Mouse (Mus musculus) brown adipose tissue, adult 24 weeks (tissue): ENCODE data around the gene Ccdc88c. TPM values are rescaled to one million over a fixed set of nuclear protein-coding genes. Genes with fewer than 3 reads are reported as not detected.

ENCODE experiments used
- H3K27ac ChIP-seq: fragments of 200-500 bp; replicated peaks from 2 replicates; pipeline ENCODE4 v1.5.1; 2012; ENCODE audit warnings: low read depth, mild to moderate bottlenecking, low read length
- H3K4me1 ChIP-seq: fragments of 200-500 bp; 2 replicates; pipeline ENCODE4 v1.6.1; 2012; ENCODE audit warnings: low read length, mixed read lengths; ENCODE audit not compliant: control insufficient read depth, insufficient read depth, insufficient read length
- H3K4me3 ChIP-seq: fragments of 200-500 bp; 2 replicates; pipeline ENCODE4 v1.5.1; 2012; ENCODE audit warnings: low read depth, mild to moderate bottlenecking, low read length, moderate library complexity; ENCODE audit not compliant: insufficient read depth
- polyA plus RNA-seq: library from polyadenylated mRNA; stranded (reverse); fragments of >200 nt; gene quantifications from 2 replicates; pipeline ENCODE4 v1.2.4, GENCODE M21; 2012; ENCODE audit not compliant: missing spikeins, insufficient read depth, insufficient read length

Gene Ccdc88c
- polyA plus RNA-seq, 1 experiment: 4.0 TPM

DNA sequence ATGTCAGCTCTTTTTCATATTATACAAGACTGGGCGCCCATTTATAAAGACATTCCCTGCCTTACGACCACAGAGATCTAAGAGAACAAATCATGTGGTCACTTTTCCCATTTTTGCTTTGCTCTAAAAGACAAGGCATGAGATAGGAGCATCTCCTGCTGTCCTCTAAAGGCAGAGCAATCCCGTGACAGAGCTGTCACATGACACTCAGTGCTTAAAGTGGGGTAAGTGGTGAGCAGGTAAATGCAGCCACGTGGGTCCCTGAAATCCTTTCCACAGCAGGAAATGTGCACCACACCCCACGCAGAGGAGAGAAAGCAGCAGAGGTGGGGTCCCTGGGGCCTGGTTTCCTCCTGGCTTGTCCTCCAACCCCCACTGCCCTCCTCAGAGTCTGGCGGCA, 80.8 kb downstream of the Ccdc88c start:
- Histone ChIP-seq H3K4me1 (peaks cover 29% of the 10 kb centered on the region), H3K4me3 (no peak overlapping the region), H3K27ac (peak overlapping the region; percentile 90)

- H3K4me3 ChIP-seq: no peak overlapping the region
- H3K27ac ChIP-seq: no peak overlapping the region
- H3K4me1 ChIP-seq: peaks cover 27% of the 10 kb centered on the region
Observed at GRCm38 (mm10) chr12:100945948-100946347, 82.9 kb downstream of the Ccdc88c start.

DNA sequence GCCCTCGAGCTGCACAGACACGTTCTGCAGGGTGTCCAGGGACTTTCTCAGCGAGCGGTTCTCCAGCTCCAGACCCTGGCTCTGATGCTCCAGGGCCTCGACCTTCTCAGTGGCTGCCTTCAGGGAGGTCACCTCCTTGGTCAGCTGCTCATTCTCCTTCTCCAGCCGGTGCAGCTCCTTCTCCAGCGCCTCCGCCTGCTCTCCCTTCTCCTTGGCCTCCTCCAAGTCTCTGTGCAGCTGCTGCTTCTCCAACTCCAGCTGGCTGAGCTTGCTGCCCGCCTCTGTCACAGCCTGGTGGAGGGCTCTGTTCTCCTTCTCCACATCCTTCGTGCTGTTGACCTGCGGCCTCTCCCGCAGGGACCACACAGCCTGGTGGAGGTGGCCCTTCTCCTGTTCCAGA, 83.4 kb downstream of the Ccdc88c start:
- Histone ChIP-seq H3K27ac (no peak overlapping the region), H3K4me1 (peaks cover 26% of the 10 kb centered on the region), H3K4me3 (no peak overlapping the region)

- H3K4me1 ChIP-seq: peaks cover 25% of the 10 kb centered on the region
Observed at GRCm38 (mm10) chr12:100944921-100945336, 83.9 kb downstream of the Ccdc88c start.

GRCm38 (mm10) chr12:100943146-100943545, 85.7 kb downstream of the Ccdc88c start:
- Histone ChIP-seq H3K27ac (no peak overlapping the region), H3K4me3 (no peak overlapping the region), H3K4me1 (peaks cover 29% of the 10 kb centered on the region)

More at GRCm38 (mm10) chr12:100944921-100945336, 83.9 kb downstream of the Ccdc88c start:
- Histone ChIP-seq H3K4me3 (no peak overlapping the region), H3K27ac (no peak overlapping the region)

GRCm38 (mm10) chr12:100941361-100941760, 87.5 kb downstream of the Ccdc88c start:
- no peak overlapping the region for H3K4me3 ChIP-seq
- H3K27ac ChIP-seq: no peak overlapping the region; the same call in 1 of the 2 replicates
- H3K4me1 ChIP-seq: peaks cover 15% of the 10 kb centered on the region

DNA sequence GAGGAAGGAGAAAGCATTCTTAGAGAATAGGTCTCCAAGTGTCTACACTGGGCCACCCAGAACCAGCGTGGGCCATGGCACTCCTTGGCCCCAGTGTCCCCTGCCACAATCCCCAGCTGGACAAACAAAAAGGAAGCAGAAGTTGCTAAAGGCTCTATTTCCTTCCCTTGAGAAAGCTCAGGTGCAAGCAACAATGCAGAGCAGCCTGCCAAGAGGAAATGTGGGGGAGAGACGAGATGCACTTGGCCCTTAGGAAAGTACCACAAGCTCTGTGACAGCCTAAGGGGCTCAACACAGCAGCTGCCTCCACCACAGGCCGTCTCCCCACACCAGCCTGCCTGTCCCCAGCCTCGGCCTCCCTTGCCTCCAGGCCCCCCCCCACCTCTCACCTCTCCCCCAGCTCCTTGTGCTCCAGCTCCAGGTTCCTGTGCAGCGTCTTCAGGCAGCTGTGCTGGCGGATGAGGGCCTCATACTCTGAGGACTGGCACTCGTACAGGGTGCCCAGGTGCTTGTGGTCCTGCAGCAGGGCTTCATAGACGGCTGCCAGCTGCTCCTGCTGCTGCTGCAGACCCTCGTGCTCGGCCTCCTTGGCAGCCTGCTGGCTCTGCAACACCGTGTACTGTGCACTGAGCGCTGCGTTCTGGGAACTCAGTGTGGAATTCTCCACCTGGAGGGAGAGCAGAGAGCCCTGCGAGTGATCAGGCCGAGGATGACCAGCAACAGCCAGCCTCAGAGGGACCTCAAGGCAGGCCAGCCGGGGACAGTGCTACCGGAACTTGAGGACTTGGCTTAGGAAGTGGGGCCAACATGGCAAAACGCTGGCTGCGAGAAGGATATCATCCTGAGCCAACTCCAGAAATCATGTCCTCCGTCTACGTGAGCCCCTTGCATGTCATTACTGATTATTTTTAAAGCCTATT, 91.2 kb downstream of the Ccdc88c start:
- peak overlapping the region; percentile 6; the same call in 1 of the 2 replicates for H3K4me3 ChIP-seq

GRCm38 (mm10) chr12:100936737-100937136, 92.1 kb downstream of the Ccdc88c start:
- no peak overlapping the region for H3K4me3 ChIP-seq
- H3K27ac ChIP-seq: peak overlapping the region; percentile 69
- peaks cover 13% of the 10 kb centered on the region for H3K4me1 ChIP-seq

More for the DNA sequence above, 91.2 kb downstream of the Ccdc88c start:
- Histone ChIP-seq H3K27ac (peak overlapping the region; percentile 79), H3K4me1 (peaks cover 15% of the 10 kb centered on the region)

- Histone ChIP-seq H3K4me3 (no peak overlapping the region), H3K27ac (no peak overlapping the region; the same call in 1 of the 2 replicates), H3K4me1 (peaks cover 13% of the 10 kb centered on the region)
Observed at GRCm38 (mm10) chr12:100936116-100936515, 92.7 kb downstream of the Ccdc88c start.

- Histone ChIP-seq H3K4me1 (peaks cover 10% of the 10 kb centered on the region), H3K4me3 (no peak overlapping the region), H3K27ac (no peak overlapping the region)
Observed at GRCm38 (mm10) chr12:100934796-100935195, 94.1 kb downstream of the Ccdc88c start.

DNA sequence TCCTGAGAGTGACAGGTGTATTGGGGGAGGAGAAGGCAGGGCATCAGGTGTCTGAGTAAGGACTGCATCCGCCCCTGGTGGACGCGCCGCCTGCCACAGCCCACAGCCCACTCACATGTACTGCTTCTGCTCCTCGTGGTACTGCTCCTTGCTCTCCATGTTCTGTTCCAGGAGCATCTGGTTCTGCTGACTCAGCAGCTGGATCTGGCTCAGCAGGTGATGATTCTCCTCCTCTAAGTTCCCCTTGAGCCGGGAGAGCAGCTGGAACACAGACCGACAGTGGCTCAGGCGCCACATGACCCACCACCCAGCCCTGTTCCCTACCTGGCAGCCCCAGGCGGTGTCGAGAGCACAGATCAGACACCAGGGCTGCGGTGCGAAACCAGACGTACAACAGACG, 97.2 kb downstream of the Ccdc88c start:
- H3K4me1 ChIP-seq: no peaks in the 10 kb centered on the region
- H3K27ac ChIP-seq: no peak overlapping the region
- H3K4me3 ChIP-seq: no peak overlapping the region

DNA sequence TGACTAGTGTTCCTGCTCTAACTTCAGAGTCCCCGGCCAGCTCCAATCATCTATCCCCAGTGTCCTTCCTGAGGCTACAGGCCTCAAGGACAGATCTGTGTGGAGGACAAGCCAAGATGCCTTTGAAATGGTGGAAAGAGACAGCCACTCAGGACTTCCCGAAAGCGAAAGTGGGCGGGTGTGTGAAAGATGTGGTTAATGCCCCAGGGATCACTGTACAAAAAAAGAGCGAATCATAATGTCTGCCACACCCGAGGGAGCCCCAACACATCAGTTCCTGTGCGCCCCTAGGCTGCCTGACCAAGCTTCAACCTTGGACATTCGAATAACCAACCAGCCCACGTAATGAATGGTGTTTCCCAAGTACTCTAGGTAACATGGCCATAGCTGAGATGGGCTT, 100.6 kb downstream of the Ccdc88c start:
- H3K4me1 ChIP-seq: no peaks in the 10 kb centered on the region
- no peak overlapping the region for H3K4me3 ChIP-seq
- H3K27ac ChIP-seq: no peak overlapping the region

DNA sequence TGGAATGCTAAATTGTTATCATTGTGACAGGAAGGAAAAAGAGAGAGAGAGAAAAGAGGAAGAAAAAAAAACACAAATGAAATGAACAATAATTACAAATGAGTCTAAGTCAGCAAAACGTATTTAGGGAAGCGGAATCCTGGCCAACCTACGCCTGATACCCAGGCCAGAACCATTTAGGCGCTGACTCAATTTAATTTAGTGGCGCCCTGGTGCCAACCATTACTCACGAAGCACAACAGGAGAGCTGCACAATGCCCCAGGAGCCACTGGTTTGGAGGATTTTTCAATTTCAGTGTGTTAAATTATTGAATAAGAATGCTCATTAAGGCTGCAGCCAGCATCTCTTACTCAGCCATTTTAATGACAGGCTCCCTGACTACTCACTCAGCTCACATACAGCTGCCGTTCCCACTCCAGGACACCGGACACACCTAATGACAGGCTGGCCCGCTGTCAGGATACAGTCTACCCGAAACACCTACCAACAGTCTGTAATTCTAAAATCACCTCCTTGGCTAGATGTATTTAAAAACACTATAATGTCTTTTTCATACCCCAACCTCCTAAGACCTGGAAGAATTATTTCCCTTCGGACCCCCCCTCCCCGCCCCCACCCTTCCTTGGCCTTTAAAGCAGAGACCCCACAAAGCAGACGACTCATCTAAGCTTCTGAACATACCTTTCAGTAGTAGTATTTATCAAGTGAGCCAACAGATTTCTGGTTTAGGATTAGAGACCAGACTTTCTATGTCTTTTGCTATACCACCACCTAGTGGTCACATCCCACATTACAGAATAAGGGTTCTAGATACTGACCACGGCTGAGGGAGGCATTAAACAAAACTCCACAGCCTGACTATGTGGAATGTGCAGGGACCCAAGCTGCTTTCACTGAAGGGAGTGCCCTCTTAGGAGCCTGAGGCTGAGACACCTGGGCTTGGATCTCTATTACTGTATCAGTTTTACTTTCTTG, 102.9 kb downstream of the Ccdc88c start:
- no peak overlapping the region for H3K4me3 ChIP-seq
- H3K27ac ChIP-seq: no peak overlapping the region
- no peaks in the 10 kb centered on the region for H3K4me1 ChIP-seq

GRCm38 (mm10) chr12:100924646-100925339, 104.1 kb downstream of the Ccdc88c start:
- H3K4me3 ChIP-seq: no peak overlapping the region
- H3K4me1 ChIP-seq: no peaks in the 10 kb centered on the region
- H3K27ac ChIP-seq: no peak overlapping the region
